Mouse (Mus musculus): ENCODE results near the gene Tmem145.

GRCm38 (mm10) chr7:25348861-25349260 lies 43.0 kb downstream of the Tmem145 start:
- TF ChIP-seq CTCF (IDR thresholded peaks at IDR 0.05; ENCODE audit: low read depth, low read length), result no peak
- no peak for TF ChIP-seq TAL1 (conservative IDR thresholded peaks at IDR 0.05; ENCODE audit: low read depth, low read length)
- TF ChIP-seq GATA1 (IDR thresholded peaks at IDR 0.05; ENCODE audit: borderline replicate concordance, low read length), result no peak
- no peak for TF ChIP-seq GATA2 (IDR thresholded peaks at IDR 0.05; ENCODE audit: borderline replicate concordance, low read depth, low read length)
- TF ChIP-seq POLR2AphosphoS5 (IDR thresholded peaks at IDR 0.05; ENCODE audit: insufficient replicate concordance, low read depth, low read length), result no peak

Measured in G1E (cell line).